Mouse (Mus musculus): ENCODE results near the gene Ppp4r1.

GRCm38 (mm10) chr17:65827904-65828303 is 45.5 kb downstream of the Ppp4r1 start:
- TF ChIP-seq GATA1 (IDR thresholded peaks at IDR 0.05; ENCODE audit: borderline replicate concordance, low read length), result no peak
- TF ChIP-seq FLI1 (IDR thresholded peaks at IDR 0.05; ENCODE audit: low read length), result no peak

All from megakaryocyte, embryonic 14.5 days (primary cell).